Mouse (Mus musculus) kidney, postnatal 10 days (tissue): ENCODE data around the gene Ferd3l.
A peak's percentile ranks its signal among the peaks of the same experiment; 100 is the strongest.

Source experiments
- DNase-seq: peaks from one replicate; pipeline ENCODE4 v3.0.0; 2021; ENCODE audit warnings: mixed read lengths

Ferd3l gene

GRCm38 (mm10) chr12:33965661-33966360 lies 37.6 kb downstream of the Ferd3l start:
- DNase-seq: no peak

- peak; percentile 21 for DNase-seq
These were observed 38.5 kb downstream of the Ferd3l start for GRCm38 (mm10) chr12:33966490-33967415.

GRCm38 (mm10) chr12:33967514-33967913 lies 39.3 kb downstream of the Ferd3l start:
- DNase-seq: peak; percentile 17

- no peak for DNase-seq
These were observed 40.0 kb downstream of the Ferd3l start for GRCm38 (mm10) chr12:33968041-33968897.

GRCm38 (mm10) chr12:33968898-33969178 lies 40.6 kb downstream of the Ferd3l start:
- DNase-seq: no peak
